Mouse (Mus musculus): ENCODE data around the gene Appl2.

Gene Appl2

GRCm38 (mm10) chr10:83631775-83632174 is 16.8 kb downstream of the Appl2 start:
- peak; percentile 53 for DNase-seq (ENCODE audit: low read depth, low spot score)

GRCm38 (mm10) chr10:83630899-83631298 is 17.6 kb downstream of the Appl2 start:
- peak; percentile 98 for DNase-seq (ENCODE audit: low read depth, low spot score)

- no peak for DNase-seq (ENCODE audit: low read depth, low spot score)
These were observed 18.7 kb downstream of the Appl2 start for GRCm38 (mm10) chr10:83629878-83630277.

- no peak for DNase-seq (ENCODE audit: low read depth, low spot score)
These were observed 19.3 kb downstream of the Appl2 start for GRCm38 (mm10) chr10:83629190-83629781.

- no peak for DNase-seq (ENCODE audit: low read depth, low spot score)
These were observed 20.3 kb downstream of the Appl2 start for GRCm38 (mm10) chr10:83628241-83628640.

- DNase-seq (ENCODE audit: low read depth, low spot score) = no peak
These were observed 21.3 kb downstream of the Appl2 start for GRCm38 (mm10) chr10:83627113-83627687.

GRCm38 (mm10) chr10:83624841-83625240 is 23.7 kb downstream of the Appl2 start:
- peak; percentile 82 for DNase-seq (ENCODE audit: low read depth, low spot score)

- no peak for DNase-seq (ENCODE audit: low read depth, low spot score)
These were observed 24.5 kb downstream of the Appl2 start for GRCm38 (mm10) chr10:83624065-83624464.

- DNase-seq (ENCODE audit: low read depth, low spot score) = peak; percentile 97
These were observed 28.0 kb downstream of the Appl2 start for GRCm38 (mm10) chr10:83620350-83621055.

- DNase-seq (ENCODE audit: low read depth, low spot score) = peak; percentile 86
These were observed 29.6 kb downstream of the Appl2 start for GRCm38 (mm10) chr10:83618819-83619440.

- peak; percentile 64 for DNase-seq (ENCODE audit: low read depth, low spot score)
These were observed 31.2 kb downstream of the Appl2 start for GRCm38 (mm10) chr10:83617366-83617765.

- no peak for DNase-seq (ENCODE audit: low read depth, low spot score)
These were observed 35.8 kb downstream of the Appl2 start for GRCm38 (mm10) chr10:83612648-83613215.

GRCm38 (mm10) chr10:83611863-83612262 is 36.7 kb downstream of the Appl2 start:
- DNase-seq (ENCODE audit: low read depth, low spot score) = no peak

GRCm38 (mm10) chr10:83610518-83610917 is 38.0 kb downstream of the Appl2 start:
- DNase-seq (ENCODE audit: low read depth, low spot score) = no peak

- no peak for DNase-seq (ENCODE audit: low read depth, low spot score)
These were observed 39.9 kb downstream of the Appl2 start for GRCm38 (mm10) chr10:83608596-83608995.

- DNase-seq (ENCODE audit: low read depth, low spot score) = no peak
These were observed 41.4 kb downstream of the Appl2 start for GRCm38 (mm10) chr10:83607111-83607510.

GRCm38 (mm10) chr10:83605637-83606183 is 42.8 kb downstream of the Appl2 start:
- DNase-seq (ENCODE audit: low read depth, low spot score) = no peak

GRCm38 (mm10) chr10:83603956-83604564 is 44.5 kb downstream of the Appl2 start:
- peak; percentile 61 for DNase-seq (ENCODE audit: low read depth, low spot score)

- peak; percentile 44 for DNase-seq (ENCODE audit: low read depth, low spot score)
These were observed 47.9 kb downstream of the Appl2 start for GRCm38 (mm10) chr10:83600650-83601049.

- DNase-seq (ENCODE audit: low read depth, low spot score) = peak; percentile 72
These were observed 54.0 kb downstream of the Appl2 start for GRCm38 (mm10) chr10:83594526-83594925.

- peak; percentile 57 for DNase-seq (ENCODE audit: low read depth, low spot score)
These were observed 55.9 kb downstream of the Appl2 start for GRCm38 (mm10) chr10:83592616-83593015.
